Mouse (Mus musculus) MEL (cell line): ENCODE data around the gene Ube2l6. TPM values are rescaled to one million over a fixed set of nuclear protein-coding genes. Genes with fewer than 3 reads are reported as not detected.

ENCODE experiments used
- DNase-seq: peaks from one replicate; pipeline ENCODE4 v3.0.0; 2011; ENCODE audit warnings: low read depth, low spot score
- H3K27ac ChIP-seq: 2 replicates; pipeline ENCODE4 v1.5.1; 2012; ENCODE audit warnings: low read depth, mild to moderate bottlenecking, control low read depth, low read length, moderate library complexity; ENCODE audit not compliant: control insufficient read depth
- H3K27me3 ChIP-seq, 2 experiments: fragments of 150-350 bp in 1 of 2; sonication (generic) in 1 of 2; 2 replicates each; pipeline ENCODE4 v1.6.1; 2012; ENCODE audit warnings: low read length in 2 of 2, mild to moderate bottlenecking in 2 of 2, improper control_type of control experiment in 1 of 2, moderate library complexity in 1 of 2; ENCODE audit not compliant: insufficient read depth in 2 of 2, control insufficient read depth in 1 of 2
- H3K36me3 ChIP-seq, 2 experiments: 2 replicates each; pipeline ENCODE4 v1.6.1; 2012 to 2014; ENCODE audit warnings: low read length in 2 of 2, improper control_type of control experiment in 1 of 2, inconsistent platforms in 1 of 2, mild to moderate bottlenecking in 1 of 2; ENCODE audit not compliant: insufficient read depth in 2 of 2, control insufficient read depth in 1 of 2
- H3K4me1 ChIP-seq, 2 experiments: fragments of 150-350 bp in 1 of 2; sonication (generic) in 1 of 2; 2 replicates each; pipeline ENCODE4 v1.6.1; 2012; ENCODE audit warnings: low read length in 2 of 2, improper control_type of control experiment in 1 of 2, mild to moderate bottlenecking in 1 of 2; ENCODE audit not compliant: insufficient read depth in 2 of 2, control insufficient read depth in 1 of 2
- H3K4me3 ChIP-seq, 2 experiments: fragments of 150-350 bp in 1 of 2; sonication (generic) in 1 of 2; 2 replicates each; pipeline ENCODE4 v1.5.1; 2012; ENCODE audit warnings: low read depth in 2 of 2, low read length in 2 of 2, mild to moderate bottlenecking in 2 of 2, moderate library complexity in 2 of 2, control low read depth in 1 of 2, improper control_type of control experiment in 1 of 2; ENCODE audit not compliant: control insufficient read depth in 1 of 2, insufficient read depth in 1 of 2
- H3K79me2 ChIP-seq: 2 replicates; pipeline ENCODE4 v1.6.1; 2012; ENCODE audit warnings: mild to moderate bottlenecking, low read length, moderate library complexity; ENCODE audit not compliant: control insufficient read depth, poor library complexity, insufficient read depth
- H3K9ac ChIP-seq: 2 replicates; pipeline ENCODE4 v1.6.1; 2012; ENCODE audit warnings: low read depth, mild to moderate bottlenecking, control low read depth, low read length, moderate library complexity; ENCODE audit not compliant: control insufficient read depth, poor library complexity, severe bottlenecking
- H3K9me3 ChIP-seq: fragments of 150-350 bp; sonication (generic); replicated peaks from 2 replicates; pipeline ENCODE4 v1.6.1; 2012; ENCODE audit warnings: mild to moderate bottlenecking, low read length, improper control_type of control experiment, moderate library complexity; ENCODE audit not compliant: insufficient read depth
- BHLHE40 ChIP-seq: IDR thresholded peaks from 2 replicates; pipeline ENCODE4 v1.6.1; 2012; ENCODE audit warnings: low read depth, mild to moderate bottlenecking, inconsistent platforms, low read length, improper control_type of control experiment, borderline replicate concordance
- ELF1 ChIP-seq: IDR thresholded peaks from 2 replicates; pipeline ENCODE4 v1.6.1; 2014; ENCODE audit warnings: low read depth, mild to moderate bottlenecking, inconsistent platforms, low read length, improper control_type of control experiment, moderate library complexity
- EP300 ChIP-seq, 2 experiments: IDR thresholded peaks; 2 replicates each; pipeline ENCODE4 v1.6.1; 2011; ENCODE audit warnings: improper control_type of control experiment in 2 of 2, low read length in 2 of 2, low read depth in 1 of 2, mild to moderate bottlenecking in 1 of 2
- ETS1 ChIP-seq: IDR thresholded peaks from 2 replicates; pipeline ENCODE4 v1.6.1; 2012; ENCODE audit warnings: low read depth, mild to moderate bottlenecking, inconsistent platforms, low read length, improper control_type of control experiment, moderate library complexity
- GABPA ChIP-seq: IDR thresholded peaks from 2 replicates; pipeline ENCODE4 v1.6.1; 2012; ENCODE audit warnings: low read depth, mild to moderate bottlenecking, inconsistent platforms, low read length, improper control_type of control experiment, moderate library complexity
- GATA1 ChIP-seq: IDR thresholded peaks from 2 replicates; pipeline ENCODE4 v1.6.1; 2011; ENCODE audit warnings: low read depth, low read length, improper control_type of control experiment
- JUND ChIP-seq: IDR thresholded peaks from 2 replicates; pipeline ENCODE4 v1.6.1; 2011; ENCODE audit warnings: low read depth, mild to moderate bottlenecking, improper control_type of control experiment, low read length
- KAT2A ChIP-seq: conservative IDR thresholded peaks from 2 replicates; pipeline ENCODE4 v1.6.1; 2012; ENCODE audit warnings: low read depth, low read length, improper control_type of control experiment, inconsistent platforms
- MAFK ChIP-seq: IDR thresholded peaks from 2 replicates; pipeline ENCODE4 v1.6.1; 2011; ENCODE audit warnings: low read depth, mild to moderate bottlenecking, low read length, improper control_type of control experiment, borderline replicate concordance
- MAZ ChIP-seq: IDR thresholded peaks from 2 replicates; pipeline ENCODE4 v1.6.1; 2012; ENCODE audit warnings: low read depth, mild to moderate bottlenecking, inconsistent platforms, low read length, improper control_type of control experiment
- MEF2A ChIP-seq: IDR thresholded peaks from 2 replicates; pipeline ENCODE4 v1.6.1; 2014; ENCODE audit warnings: low read depth, mild to moderate bottlenecking, inconsistent platforms, low read length, improper control_type of control experiment; ENCODE audit not compliant: poor library complexity, insufficient replicate concordance, severe bottlenecking; ENCODE audit errors: extremely low read depth
- MXI1 ChIP-seq: IDR thresholded peaks from 2 replicates; pipeline ENCODE4 v1.6.1; 2011; ENCODE audit warnings: mild to moderate bottlenecking, low read depth, low read length, improper control_type of control experiment
- MYB ChIP-seq: IDR thresholded peaks from 2 replicates; pipeline ENCODE4 v1.6.1; 2011; ENCODE audit warnings: mild to moderate bottlenecking, low read depth, low read length, improper control_type of control experiment
- MYC ChIP-seq: IDR thresholded peaks from 2 replicates; pipeline ENCODE4 v1.6.1; 2011; ENCODE audit warnings: low read depth, mild to moderate bottlenecking, low read length, improper control_type of control experiment, moderate library complexity
- POLR2AphosphoS2 ChIP-seq: IDR thresholded peaks from 2 replicates; pipeline ENCODE4 v1.6.1; 2011; ENCODE audit warnings: low read length, improper control_type of control experiment
- RCOR1 ChIP-seq: IDR thresholded peaks from 2 replicates; pipeline ENCODE4 v1.6.1; 2012; ENCODE audit warnings: low read depth, mild to moderate bottlenecking, inconsistent platforms, low read length, improper control_type of control experiment
- SIN3A ChIP-seq: IDR thresholded peaks from 2 replicates; pipeline ENCODE4 v1.6.1; 2012; ENCODE audit warnings: low read length, improper control_type of control experiment, inconsistent platforms
- TAL1 ChIP-seq: IDR thresholded peaks from 2 replicates; pipeline ENCODE4 v1.6.1; 2012; ENCODE audit warnings: mild to moderate bottlenecking, inconsistent platforms, low read length, moderate library complexity, mixed read lengths
- TCF12 ChIP-seq: IDR thresholded peaks from 2 replicates; pipeline ENCODE4 v1.6.1; 2014; ENCODE audit warnings: low read depth, mild to moderate bottlenecking, inconsistent platforms, low read length, improper control_type of control experiment, moderate library complexity
- USF1 ChIP-seq: IDR thresholded peaks from 2 replicates; pipeline ENCODE4 v1.6.1; 2014; ENCODE audit warnings: low read depth, mild to moderate bottlenecking, inconsistent platforms, low read length, improper control_type of control experiment, moderate library complexity
- USF2 ChIP-seq, 2 experiments: IDR thresholded peaks; 2 replicates each; pipeline ENCODE4 v1.6.1; 2011 to 2012; ENCODE audit warnings: improper control_type of control experiment in 2 of 2, low read length in 2 of 2, borderline replicate concordance in 1 of 2, inconsistent platforms in 1 of 2, low read depth in 1 of 2, mild to moderate bottlenecking in 1 of 2; ENCODE audit not compliant: insufficient read depth in 1 of 2
- ZC3H11A ChIP-seq: IDR thresholded peaks from 2 replicates; pipeline ENCODE4 v1.6.1; 2012; ENCODE audit warnings: low read depth, mild to moderate bottlenecking, inconsistent platforms, low read length, improper control_type of control experiment
- ZMIZ1 ChIP-seq: IDR thresholded peaks from 2 replicates; pipeline ENCODE4 v1.6.1; 2012; ENCODE audit warnings: low read depth, mild to moderate bottlenecking, inconsistent platforms, low read length, improper control_type of control experiment, moderate library complexity
- ZNF384 ChIP-seq: IDR thresholded peaks from 2 replicates; pipeline ENCODE4 v1.6.1; 2012; ENCODE audit warnings: low read depth, mild to moderate bottlenecking, inconsistent platforms, low read length, improper control_type of control experiment
- polyA plus RNA-seq, 2 experiments: library from polyadenylated mRNA; stranded (reverse) in 1 of 2; unstranded in 1 of 2; fragments of >175 nt in 1 of 2; fragments of >200 nt in 1 of 2; gene quantifications; 2 replicates each; pipeline versions ENCODE4 v1.2.1 to v1.2.4; 2012; ENCODE audit warnings: low replicate concordance in 2 of 2, low read depth in 1 of 2; ENCODE audit not compliant: insufficient read length in 2 of 2, insufficient read depth in 1 of 2, missing spikeins in 1 of 2
- total RNA-seq: library from RNA; depleted of rRNA; stranded (reverse); fragments of 300-350 nt; gene quantifications from 2 replicates; pipeline ENCODE4 v1.2.3, GENCODE M21; 2012

The Ube2l6 gene
- total and polyA plus RNA-seq, 3 experiments, result 17.5 to 37.0 TPM; not detected in 1

- Histone ChIP-seq H3K27me3 (no peaks in the 10 kb centered on the region), H3K27ac (peak overlapping the region; percentile 81), H3K9me3 (no peaks in the 10 kb centered on the region), H3K4me3 (peak overlapping the region in 1 of 2 experiments; percentile 3; a peak in 1 of 4 replicates), H3K9ac (no peak overlapping the region), H3K36me3 (peaks cover 0 to 15% of the 10 kb centered on the region in 2 experiments; a peak in 2 of 4 replicates), H3K79me2 (no peaks in the 10 kb centered on the region), H3K4me1 (peaks cover 4 to 15% of the 10 kb centered on the region in 2 experiments; a peak in 3 of 4 replicates)
- DNase-seq, result peak; percentile 96
- TF ChIP-seq GATA1 (peak; percentile 100), MAFK (peak; percentile 91), ETS1 (peak; percentile 100), TCF12 (peak; percentile 100), MYB (peak; percentile 84), BHLHE40 (peak; percentile 83), EP300 (IDR thresholded peaks at IDR 0.05; ENCODE audit: low read depth in 1 of 2, low read length in 2 of 2) (peak; percentile 100), JUND (0 out of 2 replicates have a peak, but pooled peaks have one; percentile 40), ZMIZ1 (peak; percentile 75; the same call in 1 of the 2 replicates), GABPA (no peak), ZNF384 (peak; percentile 27; the same call in 1 of the 2 replicates), MXI1 (peak; percentile 65; the same call in 1 of the 2 replicates), RCOR1 (peak; percentile 100), MEF2A (no peak), KAT2A (peak; percentile 18; the same call in 1 of the 2 replicates), ZC3H11A (no peak), USF2 (IDR thresholded peaks at IDR 0.05; ENCODE audit: borderline replicate concordance in 1 of 2, insufficient read depth in 1 of 2, low read depth in 1 of 2, low read length in 2 of 2) (no peak), SIN3A (peak; percentile 93), ELF1 (peak; percentile 33; the same call in 1 of the 2 replicates), USF1 (no peak), POLR2AphosphoS2 (peak; percentile 86), TAL1 (peak; percentile 100), MAZ (peak; percentile 76; the same call in 1 of the 2 replicates), MYC (peak; percentile 59)
These were observed 13.3 kb downstream of the Ube2l6 start for GRCm38 (mm10) chr2:84811880-84812279.
